Mouse (Mus musculus) MEL (cell line): ENCODE measurements at regions not wholly inside any gene's neighbourhood (a gene's known extent, or its start where the extent isn't known, plus 50 kb on each side); places are given as distances from the start of the nearest gene placed in this dataset.

Experiments
- DNase-seq: peaks from one replicate; pipeline ENCODE4 v3.0.0; 2011; ENCODE audit warnings: low read depth, low spot score
- H3K27ac ChIP-seq: 2 replicates; pipeline ENCODE4 v1.5.1; 2012; ENCODE audit warnings: low read depth, mild to moderate bottlenecking, control low read depth, low read length, moderate library complexity; ENCODE audit not compliant: control insufficient read depth
- H3K27me3 ChIP-seq, 2 experiments: fragments of 150-350 bp in 1 of 2; sonication (generic) in 1 of 2; 2 replicates each; pipeline ENCODE4 v1.6.1; 2012; ENCODE audit warnings: low read length in 2 of 2, mild to moderate bottlenecking in 2 of 2, improper control_type of control experiment in 1 of 2, moderate library complexity in 1 of 2; ENCODE audit not compliant: insufficient read depth in 2 of 2, control insufficient read depth in 1 of 2
- H3K36me3 ChIP-seq, 2 experiments: 2 replicates each; pipeline ENCODE4 v1.6.1; 2012 to 2014; ENCODE audit warnings: low read length in 2 of 2, improper control_type of control experiment in 1 of 2, inconsistent platforms in 1 of 2, mild to moderate bottlenecking in 1 of 2; ENCODE audit not compliant: insufficient read depth in 2 of 2, control insufficient read depth in 1 of 2
- H3K4me1 ChIP-seq, 2 experiments: fragments of 150-350 bp in 1 of 2; sonication (generic) in 1 of 2; 2 replicates each; pipeline ENCODE4 v1.6.1; 2012; ENCODE audit warnings: low read length in 2 of 2, improper control_type of control experiment in 1 of 2, mild to moderate bottlenecking in 1 of 2; ENCODE audit not compliant: insufficient read depth in 2 of 2, control insufficient read depth in 1 of 2
- H3K4me3 ChIP-seq, 2 experiments: fragments of 150-350 bp in 1 of 2; sonication (generic) in 1 of 2; 2 replicates each; pipeline ENCODE4 v1.5.1; 2012; ENCODE audit warnings: low read depth in 2 of 2, low read length in 2 of 2, mild to moderate bottlenecking in 2 of 2, moderate library complexity in 2 of 2, control low read depth in 1 of 2, improper control_type of control experiment in 1 of 2; ENCODE audit not compliant: control insufficient read depth in 1 of 2, insufficient read depth in 1 of 2
- H3K79me2 ChIP-seq: 2 replicates; pipeline ENCODE4 v1.6.1; 2012; ENCODE audit warnings: mild to moderate bottlenecking, low read length, moderate library complexity; ENCODE audit not compliant: control insufficient read depth, poor library complexity, insufficient read depth
- H3K9ac ChIP-seq: 2 replicates; pipeline ENCODE4 v1.6.1; 2012; ENCODE audit warnings: low read depth, mild to moderate bottlenecking, control low read depth, low read length, moderate library complexity; ENCODE audit not compliant: control insufficient read depth, poor library complexity, severe bottlenecking
- H3K9me3 ChIP-seq: fragments of 150-350 bp; sonication (generic); replicated peaks from 2 replicates; pipeline ENCODE4 v1.6.1; 2012; ENCODE audit warnings: mild to moderate bottlenecking, low read length, improper control_type of control experiment, moderate library complexity; ENCODE audit not compliant: insufficient read depth
- BHLHE40 ChIP-seq: IDR thresholded peaks from 2 replicates; pipeline ENCODE4 v1.6.1; 2012; ENCODE audit warnings: low read depth, mild to moderate bottlenecking, inconsistent platforms, low read length, improper control_type of control experiment, borderline replicate concordance
- CHD1 ChIP-seq: IDR thresholded peaks from 2 replicates; pipeline ENCODE4 v1.6.1; 2012; ENCODE audit warnings: low read depth, mild to moderate bottlenecking, inconsistent platforms, low read length, improper control_type of control experiment
- CHD2 ChIP-seq: IDR thresholded peaks from 2 replicates; pipeline ENCODE4 v1.6.1; 2011; ENCODE audit warnings: low read length, improper control_type of control experiment
- CTCF ChIP-seq, 3 experiments: IDR thresholded peaks in 2 of 3; conservative IDR thresholded peaks in 1 of 3; 2 replicates each; pipeline ENCODE4 v1.5.1; 2011 to 2012; ENCODE audit warnings: low read length in 3 of 3, low read depth in 2 of 3, mild to moderate bottlenecking in 2 of 3, improper control_type of control experiment in 1 of 3, inconsistent platforms in 1 of 3, mixed read lengths in 1 of 3, moderate library complexity in 1 of 3; ENCODE audit not compliant: control insufficient read depth in 1 of 3, insufficient read depth in 1 of 3, poor library complexity in 1 of 3, severe bottlenecking in 1 of 3
- ELF1 ChIP-seq: IDR thresholded peaks from 2 replicates; pipeline ENCODE4 v1.6.1; 2014; ENCODE audit warnings: low read depth, mild to moderate bottlenecking, inconsistent platforms, low read length, improper control_type of control experiment, moderate library complexity
- EP300 ChIP-seq, 2 experiments: IDR thresholded peaks; 2 replicates each; pipeline ENCODE4 v1.6.1; 2011; ENCODE audit warnings: improper control_type of control experiment in 2 of 2, low read length in 2 of 2, low read depth in 1 of 2, mild to moderate bottlenecking in 1 of 2
- ETS1 ChIP-seq: IDR thresholded peaks from 2 replicates; pipeline ENCODE4 v1.6.1; 2012; ENCODE audit warnings: low read depth, mild to moderate bottlenecking, inconsistent platforms, low read length, improper control_type of control experiment, moderate library complexity
- GABPA ChIP-seq: IDR thresholded peaks from 2 replicates; pipeline ENCODE4 v1.6.1; 2012; ENCODE audit warnings: low read depth, mild to moderate bottlenecking, inconsistent platforms, low read length, improper control_type of control experiment, moderate library complexity
- GATA1 ChIP-seq: IDR thresholded peaks from 2 replicates; pipeline ENCODE4 v1.6.1; 2011; ENCODE audit warnings: low read depth, low read length, improper control_type of control experiment
- JUND ChIP-seq: IDR thresholded peaks from 2 replicates; pipeline ENCODE4 v1.6.1; 2011; ENCODE audit warnings: low read depth, mild to moderate bottlenecking, improper control_type of control experiment, low read length
- MAFK ChIP-seq: IDR thresholded peaks from 2 replicates; pipeline ENCODE4 v1.6.1; 2011; ENCODE audit warnings: low read depth, mild to moderate bottlenecking, low read length, improper control_type of control experiment, borderline replicate concordance
- MAX ChIP-seq: IDR thresholded peaks from 2 replicates; pipeline ENCODE4 v1.6.1; 2011; ENCODE audit warnings: low read length, improper control_type of control experiment
- MEF2A ChIP-seq: IDR thresholded peaks from 2 replicates; pipeline ENCODE4 v1.6.1; 2014; ENCODE audit warnings: low read depth, mild to moderate bottlenecking, inconsistent platforms, low read length, improper control_type of control experiment; ENCODE audit not compliant: poor library complexity, insufficient replicate concordance, severe bottlenecking; ENCODE audit errors: extremely low read depth
- MXI1 ChIP-seq: IDR thresholded peaks from 2 replicates; pipeline ENCODE4 v1.6.1; 2011; ENCODE audit warnings: mild to moderate bottlenecking, low read depth, low read length, improper control_type of control experiment
- MYB ChIP-seq: IDR thresholded peaks from 2 replicates; pipeline ENCODE4 v1.6.1; 2011; ENCODE audit warnings: mild to moderate bottlenecking, low read depth, low read length, improper control_type of control experiment
- MYC ChIP-seq: IDR thresholded peaks from 2 replicates; pipeline ENCODE4 v1.6.1; 2011; ENCODE audit warnings: low read depth, mild to moderate bottlenecking, low read length, improper control_type of control experiment, moderate library complexity
- NELFE ChIP-seq: IDR thresholded peaks from 2 replicates; pipeline ENCODE4 v1.6.1; 2011; ENCODE audit warnings: low read depth, low read length, improper control_type of control experiment
- NRF1 ChIP-seq: IDR thresholded peaks from 2 replicates; pipeline ENCODE4 v1.6.1; 2014; ENCODE audit warnings: low read depth, mild to moderate bottlenecking, inconsistent platforms, low read length, improper control_type of control experiment, moderate library complexity; ENCODE audit not compliant: poor library complexity, insufficient read depth, severe bottlenecking
- POLR2A ChIP-seq, 2 experiments: IDR thresholded peaks; 2 replicates each; pipeline ENCODE4 v1.6.1; 2011 to 2012; ENCODE audit warnings: low read length in 2 of 2, mild to moderate bottlenecking in 2 of 2, control low read depth in 1 of 2, improper control_type of control experiment in 1 of 2, low read depth in 1 of 2, moderate library complexity in 1 of 2; ENCODE audit not compliant: control insufficient read depth in 1 of 2, insufficient read depth in 1 of 2, poor library complexity in 1 of 2
- POLR2AphosphoS5 ChIP-seq: IDR thresholded peaks from 2 replicates; pipeline ENCODE4 v1.6.1; 2012; ENCODE audit warnings: low read depth, borderline replicate concordance, mild to moderate bottlenecking, inconsistent platforms, low read length, moderate library complexity, mixed read lengths
- RAD21 ChIP-seq: IDR thresholded peaks from 2 replicates; pipeline ENCODE4 v1.6.1; 2011; ENCODE audit warnings: mild to moderate bottlenecking, low read depth, low read length, improper control_type of control experiment
- RCOR1 ChIP-seq: IDR thresholded peaks from 2 replicates; pipeline ENCODE4 v1.6.1; 2012; ENCODE audit warnings: low read depth, mild to moderate bottlenecking, inconsistent platforms, low read length, improper control_type of control experiment
- SIN3A ChIP-seq: IDR thresholded peaks from 2 replicates; pipeline ENCODE4 v1.6.1; 2012; ENCODE audit warnings: low read length, improper control_type of control experiment, inconsistent platforms
- SMC3 ChIP-seq: IDR thresholded peaks from 2 replicates; pipeline ENCODE4 v1.6.1; 2011; ENCODE audit warnings: low read depth, low read length, improper control_type of control experiment
- TAL1 ChIP-seq: IDR thresholded peaks from 2 replicates; pipeline ENCODE4 v1.6.1; 2012; ENCODE audit warnings: mild to moderate bottlenecking, inconsistent platforms, low read length, moderate library complexity, mixed read lengths
- TBP ChIP-seq: IDR thresholded peaks from 2 replicates; pipeline ENCODE4 v1.8.0; 2011; ENCODE audit warnings: low read depth, low read length, improper control_type of control experiment
- TCF12 ChIP-seq: IDR thresholded peaks from 2 replicates; pipeline ENCODE4 v1.6.1; 2014; ENCODE audit warnings: low read depth, mild to moderate bottlenecking, inconsistent platforms, low read length, improper control_type of control experiment, moderate library complexity
- USF1 ChIP-seq: IDR thresholded peaks from 2 replicates; pipeline ENCODE4 v1.6.1; 2014; ENCODE audit warnings: low read depth, mild to moderate bottlenecking, inconsistent platforms, low read length, improper control_type of control experiment, moderate library complexity
- USF2 ChIP-seq, 2 experiments: IDR thresholded peaks; 2 replicates each; pipeline ENCODE4 v1.6.1; 2011 to 2012; ENCODE audit warnings: improper control_type of control experiment in 2 of 2, low read length in 2 of 2, borderline replicate concordance in 1 of 2, inconsistent platforms in 1 of 2, low read depth in 1 of 2, mild to moderate bottlenecking in 1 of 2; ENCODE audit not compliant: insufficient read depth in 1 of 2
- ZMIZ1 ChIP-seq: IDR thresholded peaks from 2 replicates; pipeline ENCODE4 v1.6.1; 2012; ENCODE audit warnings: low read depth, mild to moderate bottlenecking, inconsistent platforms, low read length, improper control_type of control experiment, moderate library complexity
- ZNF384 ChIP-seq: IDR thresholded peaks from 2 replicates; pipeline ENCODE4 v1.6.1; 2012; ENCODE audit warnings: low read depth, mild to moderate bottlenecking, inconsistent platforms, low read length, improper control_type of control experiment

DNA sequence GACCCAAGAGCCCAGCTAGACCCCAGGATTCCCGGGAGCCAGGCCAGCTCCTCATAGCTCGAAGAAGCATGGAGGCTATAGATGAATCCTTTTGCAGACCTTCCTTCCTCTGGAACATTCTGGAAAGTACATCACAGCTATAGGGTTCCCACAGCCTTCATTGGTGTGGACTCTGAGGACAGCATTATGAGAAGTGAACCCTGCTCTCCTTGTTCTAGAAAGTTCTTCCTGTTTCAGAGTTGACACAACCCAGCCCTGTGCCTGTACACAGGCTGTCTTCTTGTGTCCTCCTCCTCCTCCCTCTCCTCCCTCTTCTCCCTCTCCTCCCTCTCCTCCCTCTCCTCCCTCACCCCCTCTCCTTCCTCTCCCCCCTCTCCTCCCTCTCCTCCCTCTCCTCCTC is 82.9 kb downstream of the Cryaa start:
- TF ChIP-seq POLR2AphosphoS5 (no peak), ZNF384 (no peak), NELFE (no peak), NRF1 (no peak), MAX (no peak), MXI1 (no peak), MEF2A (no peak), EP300 (IDR thresholded peaks at IDR 0.05; ENCODE audit: low read depth in 1 of 2, low read length in 2 of 2) (no peak), GABPA (no peak), USF2 (IDR thresholded peaks at IDR 0.05; ENCODE audit: borderline replicate concordance in 1 of 2, insufficient read depth in 1 of 2, low read depth in 1 of 2, low read length in 2 of 2) (no peak), POLR2A (IDR thresholded peaks at IDR 0.05; ENCODE audit: control insufficient read depth in 1 of 2, insufficient read depth in 1 of 2, low read depth in 1 of 2, low read length in 2 of 2, poor library complexity in 1 of 2) (no peak), TBP (no peak), BHLHE40 (no peak), GATA1 (no peak), CHD1 (no peak), SMC3 (no peak), TCF12 (no peak)
- Histone ChIP-seq H3K36me3 (no peaks in the 10 kb centered on the region), H3K4me3 (no peak overlapping the region), H3K27me3 (peaks cover 0 to 10% of the 10 kb centered on the region in 2 experiments; a peak in 3 of 4 replicates), H3K4me1 (no peaks in the 10 kb centered on the region), H3K9ac (no peak overlapping the region), H3K9me3 (no peaks in the 10 kb centered on the region), H3K27ac (no peak overlapping the region), H3K79me2 (no peaks in the 10 kb centered on the region)
- no peak for DNase-seq

DNA sequence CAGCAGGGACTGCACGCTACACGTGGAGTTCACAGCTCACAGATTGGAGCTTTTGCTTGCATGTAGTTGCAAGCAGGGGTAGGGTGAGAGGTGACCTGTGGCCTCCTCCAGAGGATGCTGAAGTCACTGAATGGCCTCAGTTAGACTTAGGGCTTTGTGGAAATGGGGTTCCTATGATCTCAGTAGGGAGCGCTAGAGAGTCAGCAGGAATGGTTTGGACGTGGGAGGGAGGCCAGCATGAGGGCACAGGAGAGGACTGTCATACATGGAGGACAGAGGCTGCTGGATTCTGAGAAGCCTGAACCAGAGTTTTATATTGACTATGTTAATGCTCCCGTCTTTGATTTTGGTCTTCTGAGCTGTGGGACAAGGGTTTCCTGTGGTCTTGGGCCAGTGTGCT is 85.5 kb downstream of the Cryaa start:
- H3K9me3 ChIP-seq, result no peaks in the 10 kb centered on the region
- H3K4me3 ChIP-seq, result no peak overlapping the region
- H3K4me1 ChIP-seq, result no peaks in the 10 kb centered on the region
- TF ChIP-seq BHLHE40 (no peak), TAL1 (no peak), CTCF (IDR thresholded peaks at IDR 0.05 in 2 of 3, conservative IDR thresholded peaks at IDR 0.05 in 1 of 3; ENCODE audit: control insufficient read depth in 1 of 3, insufficient read depth in 1 of 3, low read depth in 2 of 3, low read length in 3 of 3, poor library complexity in 1 of 3, severe bottlenecking in 1 of 3) (peak in 1 of 3 experiments; percentile 27; a peak in 2 of 6 replicates), RAD21 (peak; percentile 20), ELF1 (no peak), SIN3A (no peak), POLR2AphosphoS5 (no peak), MYB (no peak), MYC (no peak), EP300 (IDR thresholded peaks at IDR 0.05; ENCODE audit: low read depth in 1 of 2, low read length in 2 of 2) (no peak), CHD2 (no peak), GATA1 (no peak), USF1 (no peak), RCOR1 (no peak), TCF12 (no peak), ETS1 (no peak), MXI1 (no peak), MAFK (no peak), ZMIZ1 (no peak), MEF2A (no peak), SMC3 (0 out of 2 replicates have a peak, but pooled peaks have one; percentile 18), JUND (no peak), USF2 (IDR thresholded peaks at IDR 0.05; ENCODE audit: borderline replicate concordance in 1 of 2, insufficient read depth in 1 of 2, low read depth in 1 of 2, low read length in 2 of 2) (no peak)

More for the DNA sequence above, 85.5 kb downstream of the Cryaa start:
- Histone ChIP-seq H3K27ac (no peak overlapping the region), H3K79me2 (no peaks in the 10 kb centered on the region), H3K36me3 (no peaks in the 10 kb centered on the region), H3K27me3 (peaks cover 0 to 3% of the 10 kb centered on the region in 2 experiments; a peak in 2 of 4 replicates), H3K9ac (no peak overlapping the region)
- DNase-seq, result no peak
